ENCODE assay signal across 16 mouse cellular contexts in genomic region chr14:104458728-104459512, GRCm38 (mm10). TPM values are rescaled to one million over a fixed set of nuclear protein-coding genes. Genes with fewer than 3 reads are reported as not detected.
DNase-seq lines count a peak whose midpoint lies in the region; ATAC-seq and TF ChIP-seq lines count a peak whose summit lies in the region.
"Had no signal": no experiment of that assay in that cellular context is flagged by ENCODE, and none has a peak within 500 bp of the region (broad histone marks: within the 10 kb centered on the region; RNA-seq: fewer than 3 reads in every experiment).

No protein-coding gene starts in this region.

- peaks cover 41% of the 10 kb centered on the region for H3K27me3 ChIP-seq in limb, embryonic 11.5 days (ENCODE audit: control insufficient read depth, insufficient read depth, low read length)
- peaks cover 34% of the 10 kb centered on the region for H3K27me3 ChIP-seq in neural tube, embryonic 12.5 days (replicated peaks)

- ATAC-seq in limb, embryonic 11.5 days (ENCODE audit: insufficient number of reproducible peaks, low FRiP score, low TSS enrichment, low read depth) = no peak
- ATAC-seq in neural tube, embryonic 12.5 days (ENCODE audit: low FRiP score, low read depth) = no peak

- no peak overlapping the region for H3K27ac ChIP-seq in limb, embryonic 11.5 days (replicated peaks; ENCODE audit: low read depth, low read length)
- H3K27ac ChIP-seq in neural tube, embryonic 12.5 days = no peak overlapping the region
- H3K27ac ChIP-seq: kidney, postnatal 0 days; layer of hippocampus, adult 2 months; left cerebral cortex, adult 2 months; limb, embryonic 15.5 days had no signal

- peak overlapping the region; percentile 7; the same call in 1 of the 2 replicates for H3K4me2 ChIP-seq in limb, embryonic 11.5 days (ENCODE audit: low read depth, severe bottlenecking)
- peak overlapping the region; percentile 62 for H3K4me2 ChIP-seq in neural tube, embryonic 12.5 days (replicated peaks)
- H3K4me2 ChIP-seq: limb, embryonic 15.5 days had no signal

- no peak overlapping the region for H3K4me3 ChIP-seq in limb, embryonic 11.5 days (ENCODE audit: low read depth, low read length)
- no peak overlapping the region for H3K4me3 ChIP-seq in neural tube, embryonic 12.5 days
- H3K4me3 ChIP-seq: layer of hippocampus, adult 2 months; left cerebral cortex, adult 2 months; limb, embryonic 15.5 days had no signal

- DNase-seq in cerebellum, postnatal 10 days = peak; percentile 8 to 46
- no peak for DNase-seq in cerebellum, adult 8-10 months
- DNase-seq in brain, embryonic 14.5 days (ENCODE audit: low read depth) = peak; percentile 58
- peak; percentile 42 for DNase-seq in limb, embryonic 11.5 days (ENCODE audit: low spot score)
- no peak for DNase-seq in spleen, adult 12 weeks (ENCODE audit: low spot score)
- no peak for DNase-seq in adrenal gland, postnatal 14 days
- no peak for DNase-seq in heart, adult 8-10 months (ENCODE audit: low spot score)
- DNase-seq: adrenal gland, postnatal 25 days; cerebellum, adult 9-11 months; lung, adult 2 months had no signal

- no peaks in the 10 kb centered on the region for H3K36me3 ChIP-seq in limb, embryonic 11.5 days (ENCODE audit: control insufficient read depth, insufficient read depth, low read length)
- no peaks in the 10 kb centered on the region for H3K36me3 ChIP-seq in neural tube, embryonic 12.5 days
- H3K36me3 ChIP-seq: limb, embryonic 15.5 days had no signal

- WGBS in limb, embryonic 11.5 days = under 1% methylated on average over 19 of the region's 19 CpGs
- WGBS in neural tube, embryonic 12.5 days = under 1% methylated on average over 19 of the region's 19 CpGs

- H3K9ac ChIP-seq in limb, embryonic 11.5 days (ENCODE audit: low read length) = no peak overlapping the region
- H3K9ac ChIP-seq in neural tube, embryonic 12.5 days = no peak overlapping the region
- H3K9ac ChIP-seq: limb, embryonic 15.5 days had no signal

- TF ChIP-seq POLR2A in brain, embryonic 14.5 days (IDR thresholded peaks at IDR 0.05; ENCODE audit: borderline replicate concordance, extremely low read depth, insufficient read depth, insufficient read length, poor library complexity, severe bottlenecking) = no peak

- TF ChIP-seq CTCF in brain, embryonic 14.5 days (IDR thresholded peaks at IDR 0.05; ENCODE audit: borderline replicate concordance, extremely low read depth, insufficient read depth, insufficient read length) = no peak

- H3K9me3 ChIP-seq in limb, embryonic 11.5 days (ENCODE audit: control insufficient read depth, low read length) = no peaks in the 10 kb centered on the region
- no peaks in the 10 kb centered on the region for H3K9me3 ChIP-seq in neural tube, embryonic 12.5 days
- H3K9me3 ChIP-seq: limb, embryonic 15.5 days had no signal

- peaks cover 5% of the 10 kb centered on the region; the same call in 1 of the 2 replicates for H3K4me1 ChIP-seq in limb, embryonic 11.5 days (ENCODE audit: control insufficient read depth, insufficient read depth, low read length)
- H3K4me1 ChIP-seq in neural tube, embryonic 12.5 days = peaks cover 11% of the 10 kb centered on the region

RNA-seq across cellular contexts. Expression of gene Pou4f1, which starts 8.9 kb away (rescaled TPM):
- 12.7 and 28.4 TPM in 2 replicates for polyA plus RNA-seq in brain, embryonic 14.5 days (2012; rRNA removed)
- 0.43 and 0.57 TPM in 2 replicates for polyA plus RNA-seq in limb, embryonic 11.5 days (2014; fragmentation: Nextera tagmentation; extraction: Ambion mirVana)
- 116 and 145 TPM in 2 replicates for polyA plus RNA-seq in neural tube, embryonic 12.5 days (2016; fragmentation: Nextera tagmentation; extraction: Ambion mirVana)
- total RNA-seq in adrenal gland, postnatal 14 days (2021) = 0.34 and 0.59 TPM in 2 replicates
- under 1 TPM in 2 of 4 experiments, not detected in 2; 0.13 to 0.19 TPM for total RNA-seq in heart, adult 8-10 months (2022)
- total RNA-seq: hematopoietic stem cell, adult 5-6 weeks; layer of hippocampus, adult 2 months; left cerebral cortex, adult 2 months had no signal

Comparison
In these comparisons a context has a peak if more than half of its experiments do, and no peak if none do; other contexts are left out.
1. DNase-seq: peak in cerebellum, postnatal 10 days (2 of 2), brain, embryonic 14.5 days (single experiment) and limb, embryonic 11.5 days (single experiment); none in cerebellum, adult 8-10 months (single experiment), spleen, adult 12 weeks (single experiment), adrenal gland, postnatal 14 days (single experiment) and heart, adult 8-10 months (single experiment).